Mouse (Mus musculus) adipocyte (in vitro differentiated cells): ENCODE results near the gene Ccnb1.
"Not testable (repeated sequence)": the region's sequence is repeated elsewhere in the genome, so short reads cannot be mapped to it uniquely, and the experiment has no call there.

Experiments used
- DNase-seq: peaks from one replicate; pipeline ENCODE4 v3.0.0-alpha.2; 2016; ENCODE audit warnings: low spot score

Ccnb1 gene

GRCm38 (mm10) chr13:100774704-100775103, 11.7 kb downstream of the Ccnb1 start:
- no peak for DNase-seq

- no peak for DNase-seq
Measured at GRCm38 (mm10) chr13:100755329-100755728, 31.0 kb downstream of the Ccnb1 start.

- no peak for DNase-seq
Measured at GRCm38 (mm10) chr13:100754186-100754585, 32.2 kb downstream of the Ccnb1 start.

- DNase-seq, result no peak
Measured at GRCm38 (mm10) chr13:100753011-100753410, 33.4 kb downstream of the Ccnb1 start.

GRCm38 (mm10) chr13:100752529-100752928, 33.8 kb downstream of the Ccnb1 start:
- no peak for DNase-seq

- no peak for DNase-seq
Measured at GRCm38 (mm10) chr13:100751402-100751801, 35.0 kb downstream of the Ccnb1 start.

GRCm38 (mm10) chr13:100750799-100751198, 35.6 kb downstream of the Ccnb1 start:
- no peak for DNase-seq

GRCm38 (mm10) chr13:100748638-100749037, 37.7 kb downstream of the Ccnb1 start:
- no peak for DNase-seq

GRCm38 (mm10) chr13:100746090-100746489, 40.3 kb downstream of the Ccnb1 start:
- no peak for DNase-seq

- DNase-seq, result peak; percentile 93
Measured at GRCm38 (mm10) chr13:100744036-100744744, 42.2 kb downstream of the Ccnb1 start, which contains the start of gene Mrps36. Gene Mrps36 (minus strand): TSS chr13:100744659.

- DNase-seq, result no peak
Measured at GRCm38 (mm10) chr13:100743346-100744035, 42.9 kb downstream of the Ccnb1 start.

- DNase-seq, result no peak
Measured at GRCm38 (mm10) chr13:100742831-100743230, 43.5 kb downstream of the Ccnb1 start.

- DNase-seq, result no peak
Measured at GRCm38 (mm10) chr13:100732756-100733155, 53.6 kb downstream of the Ccnb1 start.

GRCm38 (mm10) chr13:100731462-100732046, 54.8 kb downstream of the Ccnb1 start:
- DNase-seq, result not testable (repeated sequence)

- peak; percentile 97 for DNase-seq
Measured at GRCm38 (mm10) chr13:100730861-100731176, 55.6 kb downstream of the Ccnb1 start, which contains the start of gene Cdk7. Gene Cdk7 (minus strand): TSS chr13:100730939.

- no peak for DNase-seq
Measured at GRCm38 (mm10) chr13:100730153-100730860, 56.1 kb downstream of the Ccnb1 start.
